Mouse (Mus musculus): Measurements from ENCODE around the gene Fbn1. TPM values are rescaled to one million over a fixed set of nuclear protein-coding genes. Genes with fewer than 3 reads are reported as not detected.
A peak's percentile ranks its signal among the peaks of the same experiment; 100 is the strongest.

Gene Fbn1
- polyA plus RNA-seq, 1 experiment from 2014 or later, result 32.5 TPM

DNA sequence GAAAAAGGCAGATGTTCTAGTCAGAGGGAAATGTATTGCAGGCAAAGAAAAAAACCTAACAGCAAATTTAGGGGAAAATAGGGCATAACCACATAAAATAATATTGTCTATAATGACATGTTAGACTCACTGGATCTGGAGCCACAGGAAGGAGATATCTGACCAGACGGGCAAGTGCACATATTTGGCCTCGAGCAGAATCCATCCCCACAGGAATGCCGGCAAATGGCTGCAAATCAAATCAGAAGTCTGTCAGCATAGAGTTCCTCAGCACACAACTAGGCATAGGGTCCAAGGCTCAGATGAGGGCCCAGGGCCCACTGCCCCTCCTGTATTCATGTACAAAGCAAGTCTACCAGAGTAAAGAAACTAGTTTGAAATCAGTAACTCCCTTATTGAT is 30.4 kb downstream of the Fbn1 start:
- Histone ChIP-seq H3K4me1 (peaks cover 58% of the 10 kb centered on the region), H3K9me3 (no peaks in the 10 kb centered on the region), H3K4me3 (no peak overlapping the region), H3K27me3 (no peaks in the 10 kb centered on the region), H3K9ac (no peak overlapping the region), H3K4me2 (no peak overlapping the region), H3K36me3 (0 out of 2 replicates have a peak, but pooled peaks cover 4% of the 10 kb centered on the region), H3K27ac (0 out of 2 replicates have a peak overlapping the region, but pooled peaks have one; percentile 27)
- ATAC-seq (ENCODE audit: borderline replicate concordance, extremely low read depth, low FRiP score, low TSS enrichment), result no peak
- WGBS, result 74% methylated on average over 3 of the region's 3 CpGs

DNA sequence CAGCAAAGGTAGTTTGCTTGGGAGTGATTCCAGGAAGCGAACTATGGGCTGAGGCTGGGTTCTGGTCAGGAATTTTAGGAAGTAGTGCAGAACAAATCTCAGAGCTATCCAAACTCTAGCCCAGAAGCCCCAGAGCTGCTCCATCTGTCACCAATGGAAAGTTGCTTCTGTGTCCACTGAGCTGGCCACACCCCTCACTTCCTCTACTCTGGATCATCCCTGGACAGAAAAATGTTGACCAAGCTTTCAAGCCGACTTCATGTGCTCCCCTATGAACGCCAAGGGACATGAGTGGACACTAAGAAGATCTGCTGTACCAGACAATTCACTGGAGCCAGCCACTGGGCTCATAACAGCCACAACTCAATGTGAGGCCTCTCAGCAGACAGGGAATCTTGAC is 31.6 kb downstream of the Fbn1 start:
- 61% methylated on average over 3 of the region's 3 CpGs for WGBS
- no peak for ATAC-seq (ENCODE audit: borderline replicate concordance, extremely low read depth, low FRiP score, low TSS enrichment)

DNA sequence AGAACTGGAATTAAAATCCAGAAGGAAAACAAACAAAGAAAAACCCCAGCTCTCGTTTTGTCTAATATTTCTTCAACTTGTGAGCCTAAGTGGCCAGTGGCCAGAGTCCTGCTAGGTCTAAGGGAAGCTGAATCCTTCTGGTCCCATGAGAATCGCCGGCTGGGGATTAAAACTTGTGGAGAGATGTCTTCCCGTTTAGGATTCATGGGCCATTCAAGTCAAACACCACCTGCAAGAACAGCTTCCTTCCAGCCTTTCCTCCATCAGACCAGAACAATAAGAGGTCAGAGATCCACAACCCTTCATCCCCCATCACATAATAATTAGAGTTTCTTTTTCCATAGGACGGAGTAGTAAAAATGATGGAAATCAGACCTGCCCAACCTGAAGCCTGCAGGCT is 33.1 kb downstream of the Fbn1 start:
- no peak overlapping the region for H3K4me3 ChIP-seq
- no peaks in the 10 kb centered on the region for H3K9me3 ChIP-seq
- no peak overlapping the region for H3K9ac ChIP-seq
- 0 out of 2 replicates have a peak, but pooled peaks cover 4% of the 10 kb centered on the region for H3K36me3 ChIP-seq
- no peaks in the 10 kb centered on the region for H3K27me3 ChIP-seq
- no peak for ATAC-seq (ENCODE audit: borderline replicate concordance, extremely low read depth, low FRiP score, low TSS enrichment)
- no peak overlapping the region for H3K4me2 ChIP-seq
- WGBS, result 68% methylated on average over 5 of the region's 5 CpGs
- peaks cover 40% of the 10 kb centered on the region for H3K4me1 ChIP-seq
- H3K27ac ChIP-seq, result no peak overlapping the region

More for the DNA sequence above, 31.6 kb downstream of the Fbn1 start:
- Histone ChIP-seq H3K9me3 (no peaks in the 10 kb centered on the region), H3K27ac (no peak overlapping the region), H3K4me3 (no peak overlapping the region), H3K36me3 (0 out of 2 replicates have a peak, but pooled peaks cover 4% of the 10 kb centered on the region), H3K4me2 (no peak overlapping the region), H3K27me3 (no peaks in the 10 kb centered on the region), H3K4me1 (peaks cover 49% of the 10 kb centered on the region), H3K9ac (no peak overlapping the region)

DNA sequence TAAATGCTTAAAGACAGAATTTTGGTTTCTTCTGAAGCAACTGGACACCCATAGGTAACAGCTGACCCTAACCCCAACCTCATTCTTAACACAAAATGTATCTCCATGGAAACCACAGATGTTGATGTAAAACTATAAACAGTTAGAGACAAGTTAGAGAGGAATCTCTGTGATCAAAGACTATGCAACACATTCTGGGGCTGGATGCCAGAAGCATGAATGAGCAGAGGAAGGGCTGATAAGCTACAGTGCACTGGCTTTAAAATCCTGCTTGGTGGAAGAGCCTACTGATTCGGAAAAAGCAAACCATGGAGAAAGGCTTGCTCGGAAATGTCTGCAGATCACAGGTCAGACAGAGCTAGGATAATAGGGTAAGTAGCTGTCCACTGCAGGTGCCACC is 34.6 kb downstream of the Fbn1 start:
- H3K27ac ChIP-seq, result peak overlapping the region; percentile 39; the same call in 1 of the 2 replicates
- peaks cover 8% of the 10 kb centered on the region; the same call in 1 of the 2 replicates for H3K36me3 ChIP-seq
- no peak overlapping the region for H3K4me3 ChIP-seq
- H3K4me1 ChIP-seq, result peaks cover 30% of the 10 kb centered on the region
- H3K4me2 ChIP-seq, result no peak overlapping the region
- 21% methylated on average over 2 of the region's 2 CpGs for WGBS
- peak; percentile 68; the same call in 1 of the 2 replicates for ATAC-seq (ENCODE audit: borderline replicate concordance, extremely low read depth, low FRiP score, low TSS enrichment)
- no peaks in the 10 kb centered on the region for H3K27me3 ChIP-seq
- no peaks in the 10 kb centered on the region for H3K9me3 ChIP-seq
- no peak overlapping the region for H3K9ac ChIP-seq

DNA sequence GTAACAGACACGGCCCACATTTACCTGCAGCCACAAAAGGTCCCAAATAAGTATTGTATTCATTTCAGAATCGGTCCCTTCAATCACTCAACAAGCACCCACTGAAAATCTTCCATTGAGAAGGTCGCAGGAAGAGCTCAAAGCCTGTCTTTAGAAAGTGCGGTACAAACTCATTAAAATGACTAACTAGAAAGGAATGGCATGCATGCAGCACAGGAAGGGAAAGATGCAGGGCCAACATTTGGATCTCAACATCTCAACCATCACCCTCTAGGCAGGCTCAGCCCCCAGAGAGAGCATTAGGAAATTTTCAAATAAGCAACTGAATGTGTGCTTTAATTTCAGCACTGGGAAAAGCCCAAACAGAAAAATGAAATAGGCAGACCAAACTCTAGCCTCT is 36.1 kb downstream of the Fbn1 start:
- WGBS, result 74% methylated on average over 4 of the region's 4 CpGs
- Histone ChIP-seq H3K36me3 (peaks cover 17% of the 10 kb centered on the region), H3K9me3 (no peaks in the 10 kb centered on the region), H3K4me1 (peaks cover 27% of the 10 kb centered on the region), H3K27me3 (no peaks in the 10 kb centered on the region), H3K27ac (no peak overlapping the region), H3K4me3 (no peak overlapping the region), H3K9ac (no peak overlapping the region), H3K4me2 (no peak overlapping the region)
- ATAC-seq (ENCODE audit: borderline replicate concordance, extremely low read depth, low FRiP score, low TSS enrichment), result no peak

DNA sequence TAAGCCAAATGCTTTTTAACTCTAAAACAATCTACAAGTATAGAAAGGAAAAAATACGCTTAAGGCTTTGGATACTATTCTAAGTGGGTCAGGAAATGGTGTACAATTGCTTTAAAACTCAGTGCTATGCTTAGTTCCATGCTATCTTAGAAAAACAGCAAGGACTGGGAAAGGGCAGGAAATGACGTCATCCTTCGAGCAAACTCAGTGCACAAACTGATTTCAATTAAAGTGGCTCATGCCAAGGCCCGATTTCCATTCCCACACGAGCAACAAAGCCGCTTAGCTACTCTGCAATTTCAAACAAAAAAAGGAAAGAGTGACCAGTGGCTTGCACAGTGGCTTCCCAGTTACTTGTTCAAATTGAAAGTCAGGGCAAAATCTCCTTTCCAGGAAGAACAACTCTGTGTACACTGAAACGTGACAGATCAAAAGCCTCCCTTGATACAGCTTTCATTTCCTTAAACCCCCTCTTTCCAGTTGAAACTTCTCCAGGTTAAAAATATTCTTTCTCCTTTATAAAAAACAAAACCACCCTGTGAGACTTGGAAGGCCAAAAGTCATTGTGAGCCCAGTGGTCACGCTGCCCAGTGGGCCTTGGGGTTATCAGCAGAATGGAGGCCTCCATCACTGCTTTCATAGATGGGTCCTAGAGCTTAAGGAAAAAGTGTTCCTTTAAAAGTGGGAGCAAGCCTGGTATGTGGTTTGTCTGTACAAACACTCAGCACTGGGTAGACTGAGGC is 37.1 kb downstream of the Fbn1 start:
- Histone ChIP-seq H3K4me1 (peaks cover 20% of the 10 kb centered on the region), H3K27me3 (no peaks in the 10 kb centered on the region), H3K4me3 (no peak overlapping the region), H3K4me2 (no peak overlapping the region), H3K36me3 (peaks cover 26% of the 10 kb centered on the region), H3K27ac (peak overlapping the region; percentile 53), H3K9me3 (no peaks in the 10 kb centered on the region), H3K9ac (no peak overlapping the region)
- ATAC-seq (ENCODE audit: borderline replicate concordance, extremely low read depth, low FRiP score, low TSS enrichment), result no peak
- 34% methylated on average over 8 of the region's 8 CpGs for WGBS

DNA sequence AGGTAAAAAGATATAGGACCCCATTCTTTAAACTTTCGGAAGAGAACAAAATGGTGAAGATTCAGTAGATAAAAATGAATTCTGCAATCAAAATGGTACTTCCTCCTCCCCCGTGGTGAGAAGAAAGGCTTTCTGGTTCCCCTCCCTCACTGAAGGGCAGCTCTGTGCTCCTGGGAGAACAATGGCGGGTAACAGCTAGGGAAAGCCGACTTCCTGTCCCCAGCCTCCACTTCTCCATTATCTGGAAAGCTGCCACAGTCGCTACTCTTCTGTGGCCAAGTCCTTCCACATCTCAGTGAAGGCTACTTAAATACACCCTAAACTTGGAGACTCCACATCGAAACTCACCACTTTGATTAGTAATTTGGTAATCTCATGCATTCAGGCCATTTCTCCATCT is 43.8 kb downstream of the Fbn1 start:
- no peaks in the 10 kb centered on the region for H3K27me3 ChIP-seq
- no peaks in the 10 kb centered on the region for H3K9me3 ChIP-seq
- peaks cover 4% of the 10 kb centered on the region; the same call in 1 of the 2 replicates for H3K4me1 ChIP-seq
- H3K4me2 ChIP-seq, result no peak overlapping the region
- no peak overlapping the region for H3K27ac ChIP-seq
- H3K4me3 ChIP-seq, result no peak overlapping the region
- H3K9ac ChIP-seq, result no peak overlapping the region
- WGBS, result 67% methylated on average over 6 of the region's 6 CpGs
- H3K36me3 ChIP-seq, result peaks cover 33% of the 10 kb centered on the region
- peak; percentile 42; the same call in 1 of the 2 replicates for ATAC-seq (ENCODE audit: borderline replicate concordance, extremely low read depth, low FRiP score, low TSS enrichment)

DNA sequence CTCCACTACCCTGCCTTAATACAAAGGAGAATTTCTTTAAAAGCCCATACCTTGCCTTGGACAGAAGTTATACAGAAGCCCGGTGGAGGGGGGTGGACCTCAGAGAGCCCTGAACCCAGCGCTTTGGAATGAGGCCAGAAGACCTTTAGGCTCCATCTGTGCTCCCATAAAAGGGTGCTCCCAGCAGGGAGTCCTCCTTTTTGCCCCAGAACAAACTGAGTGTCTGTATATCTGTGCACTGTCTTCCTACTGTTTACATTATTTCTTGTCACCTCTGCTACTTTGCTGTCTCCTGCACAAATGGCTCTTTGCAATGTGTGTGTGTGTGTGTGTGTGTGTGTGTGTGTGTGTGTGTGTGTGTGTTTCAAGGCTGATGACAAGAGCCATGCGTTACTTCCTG is 48.7 kb downstream of the Fbn1 start:
- Histone ChIP-seq H3K9ac (no peak overlapping the region), H3K4me2 (no peak overlapping the region), H3K4me3 (no peak overlapping the region), H3K27me3 (no peaks in the 10 kb centered on the region), H3K4me1 (peaks cover 13% of the 10 kb centered on the region; the same call in 1 of the 2 replicates), H3K36me3 (peaks cover 5% of the 10 kb centered on the region; the same call in 1 of the 2 replicates), H3K27ac (peak overlapping the region; percentile 10; the same call in 1 of the 2 replicates), H3K9me3 (no peaks in the 10 kb centered on the region)
- ATAC-seq (ENCODE audit: borderline replicate concordance, extremely low read depth, low FRiP score, low TSS enrichment), result peak; percentile 29; the same call in 1 of the 2 replicates
- 35% methylated on average over 3 of the region's 3 CpGs for WGBS

DNA sequence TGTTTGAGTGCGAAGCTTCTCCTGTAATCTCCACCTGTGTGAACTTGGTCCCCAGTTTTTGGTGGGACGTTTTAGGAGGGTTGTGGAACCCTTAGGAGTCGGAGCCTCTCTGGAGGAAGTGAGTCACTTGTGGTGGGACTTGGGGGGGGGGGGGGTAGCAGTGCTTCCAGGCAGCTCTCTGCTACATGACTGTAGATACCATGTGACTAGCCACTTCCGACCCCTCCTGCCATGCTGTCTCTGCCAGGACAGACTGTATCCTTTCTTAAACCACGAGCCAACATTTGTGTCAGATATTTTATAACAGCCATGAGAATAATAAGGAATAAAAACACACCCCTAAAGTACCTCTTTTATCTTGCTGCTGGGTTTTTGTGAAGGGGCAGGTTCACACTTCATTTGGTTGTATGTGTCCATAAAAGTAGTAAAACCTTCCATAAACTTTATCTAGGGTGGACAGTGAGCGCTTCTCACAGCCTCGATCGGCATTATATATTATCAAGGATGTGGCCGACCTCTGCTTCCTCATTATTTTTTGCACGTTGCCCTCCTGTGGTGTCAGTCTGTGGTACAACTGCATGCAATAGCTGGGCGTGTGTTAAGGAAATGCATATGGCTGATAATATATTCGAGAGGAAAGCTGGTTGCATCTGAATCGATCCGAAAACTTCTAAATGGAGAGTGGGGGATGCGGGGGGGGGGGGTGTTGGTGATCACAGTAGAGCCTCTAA is 51.6 kb downstream of the Fbn1 start:
- WGBS, result 66% methylated on average over 15 of the region's 15 CpGs
- H3K4me3 ChIP-seq, result no peak overlapping the region
- H3K9ac ChIP-seq, result no peak overlapping the region
- no peaks in the 10 kb centered on the region for H3K27me3 ChIP-seq
- H3K4me2 ChIP-seq, result no peak overlapping the region
- H3K9me3 ChIP-seq, result no peaks in the 10 kb centered on the region
- no peak overlapping the region for H3K27ac ChIP-seq
- no peaks in the 10 kb centered on the region for H3K36me3 ChIP-seq
- ATAC-seq (ENCODE audit: borderline replicate concordance, extremely low read depth, low FRiP score, low TSS enrichment), result no peak
- peaks cover 13% of the 10 kb centered on the region; the same call in 1 of the 2 replicates for H3K4me1 ChIP-seq

DNA sequence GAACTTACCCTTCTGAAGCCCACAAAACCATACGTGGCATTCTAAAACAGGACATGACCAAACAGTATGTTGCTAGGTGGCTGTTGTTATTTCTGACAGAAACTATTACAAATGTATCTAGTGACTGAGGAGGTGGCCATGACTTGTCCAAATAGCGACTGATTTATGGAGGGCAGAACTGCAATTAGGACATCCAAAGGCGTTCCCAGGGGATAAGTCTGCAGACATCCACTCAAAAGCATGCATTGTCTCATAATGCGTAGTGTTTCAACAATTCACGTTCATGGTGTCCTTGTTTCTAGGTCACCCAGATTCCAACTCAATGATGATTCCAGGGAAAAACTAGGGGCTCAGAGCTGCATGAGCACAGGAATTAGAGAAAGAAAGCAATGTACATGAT is 53.0 kb downstream of the Fbn1 start:
- no peak overlapping the region for H3K9ac ChIP-seq
- H3K27me3 ChIP-seq, result no peaks in the 10 kb centered on the region
- ATAC-seq (ENCODE audit: borderline replicate concordance, extremely low read depth, low FRiP score, low TSS enrichment), result no peak
- H3K9me3 ChIP-seq, result no peaks in the 10 kb centered on the region
- H3K4me3 ChIP-seq, result no peak overlapping the region
- 83% methylated on average over 5 of the region's 5 CpGs for WGBS
- no peaks in the 10 kb centered on the region for H3K36me3 ChIP-seq
- H3K27ac ChIP-seq, result no peak overlapping the region
- no peak overlapping the region for H3K4me2 ChIP-seq
- H3K4me1 ChIP-seq, result peaks cover 13% of the 10 kb centered on the region; the same call in 1 of the 2 replicates

DNA sequence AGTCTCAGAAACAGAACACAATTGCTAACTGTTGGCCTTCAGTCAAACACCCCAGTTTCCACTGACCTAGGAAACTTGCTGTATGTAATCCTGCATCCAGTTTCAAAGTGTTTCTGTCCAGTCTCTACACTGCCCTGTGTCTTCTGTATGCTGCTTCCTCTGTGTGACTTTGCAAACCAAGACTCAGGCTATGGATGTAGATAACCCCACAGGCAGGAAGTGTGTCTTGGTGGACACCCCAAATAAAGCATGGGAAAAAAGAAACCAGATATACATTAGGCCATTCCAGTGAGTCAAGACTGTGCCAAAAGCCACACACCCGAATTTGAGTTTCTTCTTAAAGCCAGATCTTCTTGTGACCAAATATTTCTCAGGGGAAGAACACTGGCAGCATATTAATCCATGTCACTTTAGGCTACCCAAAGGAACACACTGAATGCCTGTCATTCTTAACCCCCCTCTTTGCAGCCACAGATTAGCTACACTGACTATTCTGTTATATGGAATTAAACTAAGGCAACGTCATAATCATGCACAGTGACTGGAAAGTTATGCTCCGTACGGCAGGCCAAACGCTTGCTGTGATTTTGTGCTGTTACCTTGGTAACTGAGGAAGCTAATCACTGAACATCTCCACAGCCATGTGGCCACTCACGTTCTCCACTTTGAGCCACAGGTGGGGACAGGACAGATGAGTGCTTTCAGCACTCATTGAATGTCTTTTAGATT is 55.3 kb downstream of the Fbn1 start:
- no peak for ATAC-seq (ENCODE audit: borderline replicate concordance, extremely low read depth, low FRiP score, low TSS enrichment)
- no peak overlapping the region for H3K9ac ChIP-seq
- 53% methylated on average over 6 of the region's 6 CpGs for WGBS
- H3K4me2 ChIP-seq, result no peak overlapping the region
- H3K27ac ChIP-seq, result no peak overlapping the region
- peaks cover 16% of the 10 kb centered on the region for H3K4me1 ChIP-seq
- H3K4me3 ChIP-seq, result no peak overlapping the region
- H3K36me3 ChIP-seq, result no peaks in the 10 kb centered on the region
- H3K27me3 ChIP-seq, result no peaks in the 10 kb centered on the region
- no peaks in the 10 kb centered on the region for H3K9me3 ChIP-seq

Data from lung, embryonic 15.5 days (tissue).